In the genomic region with DNA sequence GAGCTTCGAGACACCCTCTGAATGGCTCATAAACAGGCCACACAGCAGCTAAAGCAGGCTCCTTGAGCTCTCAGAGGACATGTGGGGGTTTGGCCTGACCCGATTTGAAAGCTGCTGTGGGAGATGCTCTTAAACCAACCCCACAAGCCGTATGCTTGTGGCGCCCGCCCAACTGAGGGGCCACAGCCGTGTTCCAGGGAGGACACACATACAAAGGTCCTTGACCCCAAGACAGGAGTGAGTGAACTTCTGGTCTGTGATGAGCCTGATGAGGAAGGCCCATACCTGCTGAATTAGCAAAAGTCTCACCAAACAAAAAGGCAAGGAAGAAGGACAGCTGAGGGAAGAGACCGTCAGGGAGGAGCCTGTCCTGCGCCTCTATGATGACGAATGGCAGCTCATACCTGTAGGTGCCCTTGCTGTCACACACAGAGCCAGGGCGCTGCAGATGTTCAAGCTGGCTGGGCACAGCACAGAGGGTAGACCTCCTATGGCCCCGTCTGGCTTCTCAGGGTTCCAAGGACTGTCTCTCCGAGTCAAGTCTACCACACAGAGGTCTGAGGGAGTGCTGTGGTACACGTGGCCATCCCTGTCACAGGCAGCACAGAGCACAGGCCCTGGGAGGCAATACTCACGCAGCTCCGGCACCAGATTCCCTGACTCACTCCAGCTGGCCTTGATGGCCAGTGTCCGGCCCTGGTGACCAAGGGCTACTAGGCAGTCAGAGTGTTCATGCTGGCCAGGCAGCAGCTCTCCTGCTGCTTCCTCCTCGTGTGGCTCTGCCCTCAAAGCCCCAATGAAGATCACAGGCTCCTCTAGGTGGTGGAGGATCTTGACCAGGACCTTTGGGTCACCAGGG, we compare ENCODE assay signal across 10 mouse cellular contexts. TPM values are rescaled to one million over a fixed set of nuclear protein-coding genes. Genes with fewer than 3 reads are reported as not detected.
DNase-seq lines count a peak whose midpoint lies in the region; ATAC-seq and TF ChIP-seq lines count a peak whose summit lies in the region.
"Had no signal": no experiment of that assay in that cellular context is flagged by ENCODE, and none has a peak within 500 bp of the region (broad histone marks: within the 10 kb centered on the region; RNA-seq: fewer than 3 reads in every experiment).

No protein-coding gene starts in this region.

- peaks cover 56% of the 10 kb centered on the region for H3K36me3 ChIP-seq in kidney, postnatal 0 days (ENCODE audit: insufficient read depth, low read length)
- peaks cover 65% of the 10 kb centered on the region for H3K36me3 ChIP-seq in embryonic facial prominence, embryonic 15.5 days
- peaks cover 70% of the 10 kb centered on the region for H3K36me3 ChIP-seq in midbrain, embryonic 13.5 days
- H3K36me3 ChIP-seq in thymus, adult 2 months (ENCODE audit: control insufficient read depth, insufficient read depth, low read length): peaks cover 2% of the 10 kb centered on the region; the same call in 1 of the 2 replicates

- H3K9me3 ChIP-seq in kidney, postnatal 0 days (replicated peaks; ENCODE audit: low read length): no peaks in the 10 kb centered on the region
- H3K9me3 ChIP-seq in embryonic facial prominence, embryonic 15.5 days (replicated peaks): no peaks in the 10 kb centered on the region
- H3K9me3 ChIP-seq in midbrain, embryonic 13.5 days: no peaks in the 10 kb centered on the region

- no peak overlapping the region for H3K4me3 ChIP-seq in kidney, postnatal 0 days (replicated peaks; ENCODE audit: low read depth, low read length)
- peak overlapping the region; percentile 85; the same call in 1 of the 2 replicates for H3K4me3 ChIP-seq in embryonic facial prominence, embryonic 15.5 days (replicated peaks)
- H3K4me3 ChIP-seq in midbrain, embryonic 13.5 days (replicated peaks): peak overlapping the region; percentile 88; the same call in 1 of the 2 replicates
- no peak overlapping the region for H3K4me3 ChIP-seq in thymus, adult 2 months (ENCODE audit: control insufficient read depth, insufficient read depth, low read length)

- H3K4me1 ChIP-seq in kidney, postnatal 0 days (replicated peaks; ENCODE audit: insufficient read depth, low read length): peaks cover 10% of the 10 kb centered on the region
- peaks cover 30% of the 10 kb centered on the region for H3K4me1 ChIP-seq in embryonic facial prominence, embryonic 15.5 days
- peaks cover 31% of the 10 kb centered on the region for H3K4me1 ChIP-seq in midbrain, embryonic 13.5 days (replicated peaks)
- H3K4me1 ChIP-seq in thymus, adult 2 months (replicated peaks; ENCODE audit: control insufficient read depth, insufficient read depth, low read length): peaks cover 10% of the 10 kb centered on the region

- 82% methylated on average over 17 of the region's 17 CpGs for WGBS in kidney, postnatal 0 days
- 89% methylated on average over 17 of the region's 17 CpGs for WGBS in embryonic facial prominence, embryonic 15.5 days
- 90% methylated on average over 17 of the region's 17 CpGs for WGBS in midbrain, embryonic 13.5 days
- WGBS in thymus, adult 2 months: 94% methylated on average over 17 of the region's 17 CpGs

- no peak for DNase-seq in kidney, postnatal 0 days (ENCODE audit: low spot score)
- no peak for DNase-seq in kidney, adult 11 months
- DNase-seq in adrenal gland, postnatal 14 days: peak; percentile 83
- no peak for DNase-seq in thymus, adult 2 months
- DNase-seq: embryo, embryonic 11 days; lung, adult 2 months had no signal

- H3K9ac ChIP-seq in kidney, postnatal 0 days (ENCODE audit: low read depth, low read length): 0 out of 2 replicates have a peak overlapping the region, but pooled peaks have one; percentile 72
- peak overlapping the region; percentile 85; the same call in 1 of the 2 replicates for H3K9ac ChIP-seq in embryonic facial prominence, embryonic 15.5 days
- peak overlapping the region; percentile 89 for H3K9ac ChIP-seq in midbrain, embryonic 13.5 days (replicated peaks)

- ATAC-seq in kidney, postnatal 0 days (replicated peaks; ENCODE audit: low FRiP score, low read depth): no peak
- no peak for ATAC-seq in embryonic facial prominence, embryonic 15.5 days (ENCODE audit: insufficient number of reproducible peaks, low FRiP score, low TSS enrichment, low read depth)
- no peak for ATAC-seq in midbrain, embryonic 13.5 days
- ATAC-seq in erythroblast, adult 5-6 weeks (replicated peaks; ENCODE audit: low FRiP score, poor library complexity, severe bottlenecking): no peak

- H3K4me2 ChIP-seq in kidney, postnatal 0 days (ENCODE audit: low read length): no peak overlapping the region
- H3K4me2 ChIP-seq in embryonic facial prominence, embryonic 15.5 days (replicated peaks): no peak overlapping the region
- H3K4me2 ChIP-seq in midbrain, embryonic 13.5 days (replicated peaks): peak overlapping the region; percentile 97

- no peak overlapping the region for H3K27ac ChIP-seq in kidney, postnatal 0 days
- H3K27ac ChIP-seq in embryonic facial prominence, embryonic 15.5 days (replicated peaks): no peak overlapping the region
- H3K27ac ChIP-seq in midbrain, embryonic 13.5 days: no peak overlapping the region
- H3K27ac ChIP-seq in thymus, adult 2 months (ENCODE audit: control insufficient read depth, insufficient read depth, low read length): no peak overlapping the region

- no peak for TF ChIP-seq POLR2A in thymus, adult 2 months (IDR thresholded peaks at IDR 0.05; ENCODE audit: control insufficient read depth, extremely low read depth, insufficient read depth, low read length, poor library complexity)

- TF ChIP-seq CTCF in kidney, postnatal 0 days (IDR thresholded peaks at IDR 0.05; ENCODE audit: low read depth): no peak
- no peak for TF ChIP-seq CTCF in thymus, adult 2 months (IDR thresholded peaks at IDR 0.05; ENCODE audit: borderline replicate concordance, control insufficient read depth, extremely low read depth, insufficient read depth, low read length, poor library complexity)

- no peaks in the 10 kb centered on the region for H3K27me3 ChIP-seq in kidney, postnatal 0 days (ENCODE audit: insufficient read depth, low read length)
- H3K27me3 ChIP-seq in embryonic facial prominence, embryonic 15.5 days: no peaks in the 10 kb centered on the region
- H3K27me3 ChIP-seq in midbrain, embryonic 13.5 days: no peaks in the 10 kb centered on the region
- H3K27me3 ChIP-seq in thymus, adult 2 months (ENCODE audit: control insufficient read depth, insufficient read depth, low read length): no peaks in the 10 kb centered on the region

RNA-seq across cellular contexts. Expression of gene Faap100, which starts 2.0 kb away (rescaled TPM):
- polyA plus RNA-seq in kidney, postnatal 0 days (2015; fragmentation: Nextera tagmentation; extraction: Ambion mirVana): 21.9 and 26.6 TPM in 2 replicates
- 18.7 and 24.6 TPM in 2 replicates for total RNA-seq in adrenal gland, postnatal 14 days (2021)
- polyA plus RNA-seq in embryonic facial prominence, embryonic 15.5 days (2015; fragmentation: Nextera tagmentation; extraction: Ambion mirVana): 35.8 and 39.8 TPM in 2 replicates
- 80.9 and 81.1 TPM in 2 replicates for polyA plus RNA-seq in midbrain, embryonic 13.5 days (2015; fragmentation: Nextera tagmentation; extraction: Ambion mirVana)
- polyA plus RNA-seq in thymus, adult 2 months (2012; rRNA removed): 59.7 and 64.4 TPM in 2 replicates
- total RNA-seq in erythroblast, adult 5-6 weeks (2015; ENCODE audit: low replicate concordance): 0.96 and 3.6 TPM in 2 replicates
- total RNA-seq in erythroblast, adult 5-6 weeks (2017; ENCODE audit: low replicate concordance): 1.4 and 2.9 TPM in 2 replicates

RNA-seq across cellular contexts. Expression of gene Fscn2, which starts 15.2 kb away (rescaled TPM):
- 1.3 and 1.5 TPM in 2 replicates for polyA plus RNA-seq in kidney, postnatal 0 days (2015; fragmentation: Nextera tagmentation; extraction: Ambion mirVana)
- total RNA-seq in adrenal gland, postnatal 14 days (2021): 0.37 and 0.71 TPM in 2 replicates
- 0.98 and 1.1 TPM in 2 replicates for polyA plus RNA-seq in embryonic facial prominence, embryonic 15.5 days (2015; fragmentation: Nextera tagmentation; extraction: Ambion mirVana)
- 1.9 and 2.2 TPM in 2 replicates for polyA plus RNA-seq in midbrain, embryonic 13.5 days (2015; fragmentation: Nextera tagmentation; extraction: Ambion mirVana)
- 0.19 and 0.37 TPM in 2 replicates for polyA plus RNA-seq in thymus, adult 2 months (2012; rRNA removed)
- total RNA-seq in erythroblast, adult 5-6 weeks (2015; ENCODE audit: low replicate concordance): not detected in 2 replicates
- not detected in 2 replicates for total RNA-seq in erythroblast, adult 5-6 weeks (2017; ENCODE audit: low replicate concordance)
- total RNA-seq: layer of hippocampus, postnatal 10 days had no signal

RNA-seq across cellular contexts. Expression of gene Actg1, which starts 28.2 kb away (rescaled TPM):
- 2,251 and 2,404 TPM in 2 replicates for polyA plus RNA-seq in kidney, postnatal 0 days (2015; fragmentation: Nextera tagmentation; extraction: Ambion mirVana)
- total RNA-seq in adrenal gland, postnatal 14 days (2021): 1,064 and 1,109 TPM in 2 replicates
- polyA plus RNA-seq in embryonic facial prominence, embryonic 15.5 days (2015; fragmentation: Nextera tagmentation; extraction: Ambion mirVana): 2,143 and 2,279 TPM in 2 replicates
- 3,928 and 4,113 TPM in 2 replicates for polyA plus RNA-seq in midbrain, embryonic 13.5 days (2015; fragmentation: Nextera tagmentation; extraction: Ambion mirVana)
- 1,233 and 1,455 TPM in 2 replicates for polyA plus RNA-seq in thymus, adult 2 months (2012; rRNA removed)
- 637 and 655 TPM in 2 replicates for total RNA-seq in erythroblast, adult 5-6 weeks (2015; ENCODE audit: low replicate concordance)
- 301 and 341 TPM in 2 replicates for total RNA-seq in erythroblast, adult 5-6 weeks (2017; ENCODE audit: low replicate concordance)

Comparison
In these comparisons a context has a peak if more than half of its experiments do, and no peak if none do; other contexts are left out.
1. H3K4me3 ChIP-seq: peak in embryonic facial prominence, embryonic 15.5 days (single experiment) and midbrain, embryonic 13.5 days (single experiment); none in kidney, postnatal 0 days (single experiment) and thymus, adult 2 months (single experiment).
2. Peak in every context shown above with its lines, with median percentiles within 50 percentile points of each other: H3K9ac ChIP-seq.